Mouse (Mus musculus): ENCODE results near the gene Cdk2.

Gene Cdk2

DNA sequence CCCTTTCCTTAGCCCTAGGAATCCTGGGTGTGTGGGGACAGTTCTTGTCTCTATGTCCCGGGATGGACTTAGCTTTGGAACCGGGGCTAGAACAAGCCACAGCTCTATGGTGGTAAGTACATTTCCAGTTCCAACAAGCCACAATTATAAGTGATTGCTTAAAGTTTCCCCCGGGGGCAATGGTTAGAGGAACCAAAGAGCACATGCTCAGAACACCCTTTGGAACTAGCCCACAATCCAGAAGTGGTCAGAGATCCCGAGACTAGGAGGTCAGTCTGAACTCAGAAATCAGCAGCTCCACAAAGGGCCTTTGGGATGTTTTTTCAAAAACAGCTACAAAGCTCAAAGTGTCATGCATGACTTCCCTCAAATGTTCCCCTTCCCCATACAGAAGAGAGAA is 51.0 kb downstream of the Cdk2 start:
- no peak for DNase-seq (ENCODE audit: low spot score)
